Mouse (Mus musculus) kidney, postnatal 36 days (tissue): ENCODE results near the gene Pfkl.
"Not testable (repeated sequence)": the region's sequence is repeated elsewhere in the genome, so short reads cannot be mapped to it uniquely, and the experiment has no call there.

Experiments
- DNase-seq, 2 experiments: peaks; one replicate each; pipeline ENCODE4 v3.0.0; 2021 to 2022; ENCODE audit warnings: mixed read lengths in 2 of 2

Gene Pfkl

GRCm38 (mm10) chr10:78009945-78010293 is at the start of gene Pfkl:
Gene Pfkl, minus strand, starts transcription at chr10:78010083.
- DNase-seq = no peak

- no peak for DNase-seq
Observed at GRCm38 (mm10) chr10:78057056-78057455, 47.2 kb upstream of the Pfkl start.

- peak in 1 of 2 experiments; percentile 13 for DNase-seq
Observed at GRCm38 (mm10) chr10:78054633-78055565, 45.0 kb upstream of the Pfkl start.

- DNase-seq = no peak
Observed at GRCm38 (mm10) chr10:78049519-78050035, 39.7 kb upstream of the Pfkl start.

GRCm38 (mm10) chr10:78048061-78048730 is 38.3 kb upstream of the Pfkl start:
- DNase-seq = no peak

- no peak for DNase-seq
Observed at GRCm38 (mm10) chr10:78046388-78046787, 36.5 kb upstream of the Pfkl start.

- DNase-seq = no peak
Observed at GRCm38 (mm10) chr10:78044531-78044930, 34.6 kb upstream of the Pfkl start.

GRCm38 (mm10) chr10:78043406-78043836 is 33.5 kb upstream of the Pfkl start, which contains the start of gene Aire:
Gene Aire, minus strand, starts transcription at chr10:78043610.
- DNase-seq = peak; percentile 66 to 74

- no peak for DNase-seq
Observed at GRCm38 (mm10) chr10:78042697-78043405, 33.0 kb upstream of the Pfkl start.

- DNase-seq = no peak
Observed at GRCm38 (mm10) chr10:78042096-78042495, 32.2 kb upstream of the Pfkl start.

GRCm38 (mm10) chr10:78041647-78042046 is 31.8 kb upstream of the Pfkl start, which contains the start of gene Dnmt3l:
Gene Dnmt3l, plus strand, starts transcription at chr10:78041947.
- no peak for DNase-seq

- no peak for DNase-seq
Observed at GRCm38 (mm10) chr10:78037139-78037538, 27.3 kb upstream of the Pfkl start.

- no peak for DNase-seq
Observed at GRCm38 (mm10) chr10:78031987-78032386, 22.1 kb upstream of the Pfkl start.

GRCm38 (mm10) chr10:78029080-78029479 is 19.2 kb upstream of the Pfkl start:
- DNase-seq = no peak

- peak; percentile 61 to 85 for DNase-seq
Observed at GRCm38 (mm10) chr10:78028129-78028528, 18.2 kb upstream of the Pfkl start.

- not testable (repeated sequence) for DNase-seq
Observed at GRCm38 (mm10) chr10:78025453-78025852, 15.6 kb upstream of the Pfkl start.

- not testable (repeated sequence) for DNase-seq
Observed at GRCm38 (mm10) chr10:78019984-78020383, 10.1 kb upstream of the Pfkl start.

- DNase-seq = peak in 1 of 2 experiments; percentile 25
Observed at GRCm38 (mm10) chr10:78019291-78019690, 9.4 kb upstream of the Pfkl start.

- peak; percentile 77 to 93 for DNase-seq
Observed at GRCm38 (mm10) chr10:78018797-78019203, 8.9 kb upstream of the Pfkl start.

GRCm38 (mm10) chr10:78016366-78016765 is 6.5 kb upstream of the Pfkl start:
- peak; percentile 56 to 65 for DNase-seq

- DNase-seq = no peak
Observed at GRCm38 (mm10) chr10:78015489-78015888, 5.6 kb upstream of the Pfkl start.

- DNase-seq = no peak
Observed at GRCm38 (mm10) chr10:78012661-78013495, 3.0 kb upstream of the Pfkl start.
